Mouse (Mus musculus) embryonic facial prominence, embryonic 13.5 days (tissue): ENCODE results near the gene Mipep. TPM values are rescaled to one million over a fixed set of nuclear protein-coding genes. Genes with fewer than 3 reads are reported as not detected.
A peak's percentile ranks its signal among the peaks of the same experiment; 100 is the strongest.

Source experiments
- ATAC-seq: fragments of 200-750 bp; cut with Nextera tagmentation; 2 replicates; pipeline ENCODE4 v1.8.0; 2017; ENCODE audit warnings: low read depth; ENCODE audit not compliant: insufficient number of reproducible peaks, insufficient read depth, low FRiP score, low TSS enrichment
- H3K27ac ChIP-seq: fragments of 300-500 bp; sonication (generic); 2 replicates; pipeline ENCODE4 v1.5.1; 2015; ENCODE audit warnings: moderate library complexity, mild to moderate bottlenecking, inconsistent platforms
- H3K27me3 ChIP-seq: fragments of 300-500 bp; sonication (generic); 2 replicates; pipeline ENCODE4 v1.6.1; 2015; ENCODE audit warnings: mild to moderate bottlenecking, inconsistent platforms
- H3K36me3 ChIP-seq: fragments of 300-500 bp; sonication (generic); 2 replicates; pipeline ENCODE4 v1.6.1; 2015; ENCODE audit warnings: mild to moderate bottlenecking, inconsistent platforms
- H3K4me1 ChIP-seq: fragments of 300-500 bp; sonication (generic); 2 replicates; pipeline ENCODE4 v1.6.1; 2015; ENCODE audit warnings: inconsistent platforms
- H3K4me2 ChIP-seq: fragments of 300-500 bp; sonication (generic); 2 replicates; pipeline ENCODE4 v1.6.1; 2015; ENCODE audit warnings: moderate library complexity, mild to moderate bottlenecking, inconsistent platforms
- H3K4me3 ChIP-seq: fragments of 300-500 bp; sonication (generic); 2 replicates; pipeline ENCODE4 v1.5.1; 2015; ENCODE audit warnings: mild to moderate bottlenecking, inconsistent platforms
- H3K9ac ChIP-seq: fragments of 300-500 bp; sonication (generic); 2 replicates; pipeline ENCODE4 v1.6.1; 2015; ENCODE audit warnings: mild to moderate bottlenecking, inconsistent platforms
- H3K9me3 ChIP-seq: fragments of 300-500 bp; sonication (generic); 2 replicates; pipeline ENCODE4 v1.6.1; 2016; ENCODE audit warnings: inconsistent platforms
- WGBS: fragments of 180-500 bp; shearing (Covaris S2); methylation state at CpG from one replicate; pipeline ENCODE4 v1.1.7; 2015; ENCODE audit warnings: mixed read lengths; 5-methylcytosine and 5-hydroxymethylcytosine counted together
- polyA plus RNA-seq: library from polyadenylated mRNA; unstranded; fragments of >200 nt; fragmentation: Nextera tagmentation; extraction: Ambion mirVana; gene quantifications from 2 replicates; pipeline ENCODE4 v1.2.1, GENCODE M21; 2015

Mipep gene
- polyA plus RNA-seq, 1 experiment from 2014 or later = 24.4 TPM

GRCm38 (mm10) chr14:60912981-60913468 lies 128.7 kb downstream of the Mipep start:
- WGBS = 20% methylated on average over 8 of the region's 8 CpGs
- Histone ChIP-seq H3K9ac (no peak overlapping the region), H3K36me3 (no peaks in the 10 kb centered on the region), H3K4me3 (no peak overlapping the region), H3K4me2 (no peak overlapping the region), H3K27me3 (no peaks in the 10 kb centered on the region), H3K9me3 (no peaks in the 10 kb centered on the region), H3K27ac (no peak overlapping the region), H3K4me1 (peaks cover 30% of the 10 kb centered on the region)
- ATAC-seq = no peak

GRCm38 (mm10) chr14:60916661-60917060 lies 132.3 kb downstream of the Mipep start:
- peaks cover 20% of the 10 kb centered on the region for H3K4me1 ChIP-seq
- H3K9me3 ChIP-seq = no peaks in the 10 kb centered on the region
- H3K9ac ChIP-seq = no peak overlapping the region
- no peak overlapping the region for H3K4me3 ChIP-seq
- no peaks in the 10 kb centered on the region for H3K36me3 ChIP-seq
- no peak overlapping the region for H3K4me2 ChIP-seq
- peak overlapping the region; percentile 68 for H3K27ac ChIP-seq
- no peaks in the 10 kb centered on the region for H3K27me3 ChIP-seq
- ATAC-seq = 0 out of 2 replicates have a peak, but pooled peaks have one; percentile 3
- 37% methylated on average over 4 of the region's 4 CpGs for WGBS

- Histone ChIP-seq H3K27me3 (no peaks in the 10 kb centered on the region), H3K9ac (no peak overlapping the region), H3K9me3 (no peaks in the 10 kb centered on the region), H3K4me3 (no peak overlapping the region), H3K4me1 (no peaks in the 10 kb centered on the region), H3K4me2 (no peak overlapping the region), H3K27ac (no peak overlapping the region), H3K36me3 (no peaks in the 10 kb centered on the region)
- whole genome bisulfite sequencing = 59% methylated on average over 1 of the region's 1 CpGs
- no peak for ATAC-seq
These were observed 141.6 kb downstream of the Mipep start for GRCm38 (mm10) chr14:60926011-60926410.

GRCm38 (mm10) chr14:60935705-60936104 lies 151.3 kb downstream of the Mipep start:
- 80% methylated on average over 5 of the region's 5 CpGs for WGBS
- no peak overlapping the region for H3K27ac ChIP-seq
- H3K9ac ChIP-seq = no peak overlapping the region
- ATAC-seq = no peak
- no peaks in the 10 kb centered on the region for H3K36me3 ChIP-seq
- H3K4me1 ChIP-seq = no peaks in the 10 kb centered on the region
- no peak overlapping the region for H3K4me2 ChIP-seq
- H3K4me3 ChIP-seq = no peak overlapping the region
- no peaks in the 10 kb centered on the region for H3K9me3 ChIP-seq
- no peaks in the 10 kb centered on the region for H3K27me3 ChIP-seq

GRCm38 (mm10) chr14:60937481-60938039 lies 153.2 kb downstream of the Mipep start:
- ATAC-seq = no peak
- Histone ChIP-seq H3K27ac (no peak overlapping the region), H3K36me3 (no peaks in the 10 kb centered on the region), H3K4me2 (no peak overlapping the region), H3K9ac (no peak overlapping the region), H3K9me3 (no peaks in the 10 kb centered on the region), H3K27me3 (no peaks in the 10 kb centered on the region), H3K4me1 (no peaks in the 10 kb centered on the region), H3K4me3 (no peak overlapping the region)
- WGBS = 92% methylated on average over 4 of the region's 4 CpGs

Other genes starting within 250 kb of the Mipep start
- 15.8 and 17.8 TPM in 2 replicates for gene Spata13, start 150.6 kb upstream of the Mipep start, polyA plus RNA-seq
- gene C1qtnf9, start 16.4 kb upstream of the Mipep start, polyA plus RNA-seq = 0.80 and 1.0 TPM in 2 replicates